Mouse (Mus musculus): ENCODE results near the gene Klhdc8a. TPM values are rescaled to one million over a fixed set of nuclear protein-coding genes. Genes with fewer than 3 reads are reported as not detected.
"Not testable (repeated sequence)": the region's sequence is repeated elsewhere in the genome, so short reads cannot be mapped to it uniquely, and the experiment has no call there.

Gene Klhdc8a
- polyA plus RNA-seq, 1 experiment from 2014 or later: 6.7 TPM

DNA sequence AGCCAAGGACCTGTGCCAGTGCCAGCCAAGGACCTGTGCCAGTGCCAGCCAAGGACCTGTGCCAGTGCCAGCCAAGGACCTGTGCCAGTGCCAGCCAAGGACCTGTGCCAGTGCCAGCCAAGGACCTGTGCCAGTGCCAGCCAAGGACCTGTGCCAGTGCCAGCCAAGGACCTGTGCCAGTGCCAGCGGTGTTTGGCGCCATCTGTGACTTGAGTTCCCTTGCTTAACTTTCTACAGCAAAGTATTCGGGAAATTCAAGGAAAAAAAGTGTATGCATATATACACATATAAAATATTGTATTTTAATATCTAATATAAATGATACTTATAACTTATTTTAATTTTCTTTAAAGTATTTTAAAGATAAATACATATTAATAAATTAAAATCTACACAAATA lies 51.2 kb downstream of the Klhdc8a start:
- not testable (repeated sequence) for H3K27me3 ChIP-seq
- WGBS: 96% methylated on average over 3 of the region's 3 CpGs

DNA sequence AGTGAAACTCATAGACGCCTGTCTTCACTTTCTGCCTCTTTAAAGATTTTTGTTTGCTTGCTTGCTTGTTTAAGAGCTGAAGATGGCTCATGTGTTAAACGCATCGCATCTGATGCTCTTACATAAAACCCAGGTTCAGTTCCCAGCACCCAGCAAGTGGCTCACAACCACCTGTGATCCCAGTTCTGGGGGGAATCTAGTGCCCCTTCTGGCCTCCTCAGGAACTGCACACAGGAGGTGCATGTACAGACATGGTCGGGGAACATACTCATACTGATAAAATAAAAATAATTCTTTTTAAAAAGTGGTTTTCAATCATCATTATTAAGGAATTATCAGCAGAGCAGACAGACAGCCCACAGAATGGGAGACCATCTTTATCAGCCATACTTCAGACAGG lies 52.6 kb downstream of the Klhdc8a start:
- Histone ChIP-seq H3K4me3 (replicated peaks) (no peak overlapping the region), H3K9ac (replicated peaks) (no peak overlapping the region), H3K27me3 (no peaks in the 10 kb centered on the region), H3K9me3 (peaks cover 6% of the 10 kb centered on the region; the same call in 1 of the 2 replicates), H3K4me2 (replicated peaks) (no peak overlapping the region), H3K27ac (no peak overlapping the region), H3K36me3 (no peaks in the 10 kb centered on the region), H3K4me1 (replicated peaks) (peaks cover 15% of the 10 kb centered on the region)
- WGBS: 97% methylated on average over 4 of the region's 4 CpGs
- no peak for ATAC-seq

More for the DNA sequence above, 51.2 kb downstream of the Klhdc8a start:
- H3K27ac ChIP-seq; H3K9ac ChIP-seq (replicated peaks); H3K4me1 ChIP-seq (replicated peaks); H3K4me3 ChIP-seq (replicated peaks); H3K4me2 ChIP-seq (replicated peaks); ATAC-seq; H3K9me3 ChIP-seq; H3K36me3 ChIP-seq: not testable (repeated sequence)

DNA sequence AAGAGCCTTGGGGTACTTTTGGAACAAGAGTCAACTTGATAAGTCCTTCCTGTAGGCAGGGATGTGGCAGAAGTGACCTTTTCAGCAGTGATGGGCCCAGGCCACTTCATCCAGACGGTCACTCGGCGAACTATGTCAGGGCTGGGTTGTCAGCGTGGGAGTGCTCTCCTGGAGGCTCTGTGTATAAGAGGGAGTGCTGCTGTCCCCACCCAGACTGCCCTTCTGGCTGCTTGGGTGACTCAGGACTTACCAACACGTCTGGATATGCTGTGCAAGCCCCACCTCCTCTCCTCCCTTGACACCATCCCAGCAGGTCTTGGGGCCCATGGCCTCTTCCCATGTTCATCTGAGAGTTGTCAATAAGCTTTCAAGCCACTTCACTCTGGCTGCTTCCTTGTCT lies 55.0 kb downstream of the Klhdc8a start:
- peaks cover 6% of the 10 kb centered on the region; the same call in 1 of the 2 replicates for H3K9me3 ChIP-seq
- H3K4me3 ChIP-seq (replicated peaks): no peak overlapping the region
- no peak overlapping the region for H3K4me2 ChIP-seq (replicated peaks)
- ATAC-seq: no peak
- no peak overlapping the region for H3K27ac ChIP-seq
- peaks cover 16% of the 10 kb centered on the region for H3K36me3 ChIP-seq
- H3K9ac ChIP-seq (replicated peaks): no peak overlapping the region
- H3K4me1 ChIP-seq (replicated peaks): peaks cover 20% of the 10 kb centered on the region
- H3K27me3 ChIP-seq: no peaks in the 10 kb centered on the region
- 75% methylated on average over 5 of the region's 5 CpGs for WGBS

DNA sequence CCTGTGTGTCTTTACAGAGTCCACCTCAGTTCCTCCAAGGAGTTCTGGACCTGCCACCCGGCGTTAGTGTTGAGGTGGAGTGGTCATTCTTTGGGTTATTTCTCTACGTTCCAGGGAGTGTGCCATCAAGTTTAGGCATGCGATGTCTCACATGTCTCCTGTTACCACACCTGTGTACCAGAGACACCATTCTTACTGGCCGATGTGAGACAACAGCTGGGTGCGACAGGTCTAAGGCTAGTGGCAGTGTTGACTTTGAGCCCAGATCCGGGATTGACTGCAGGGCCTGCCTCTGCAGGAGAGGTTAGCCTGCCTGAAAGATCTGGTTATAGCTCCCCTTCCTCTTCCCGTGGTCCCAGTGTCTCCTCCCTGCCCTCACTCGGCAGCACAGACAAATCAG lies 55.8 kb downstream of the Klhdc8a start:
- no peak overlapping the region for H3K4me3 ChIP-seq (replicated peaks)
- H3K36me3 ChIP-seq: peaks cover 24% of the 10 kb centered on the region
- no peak overlapping the region for H3K4me2 ChIP-seq (replicated peaks)
- H3K9me3 ChIP-seq: peaks cover 6% of the 10 kb centered on the region; the same call in 1 of the 2 replicates
- no peak overlapping the region for H3K9ac ChIP-seq (replicated peaks)
- no peak for ATAC-seq
- 78% methylated on average over 9 of the region's 9 CpGs for WGBS
- no peak overlapping the region for H3K27ac ChIP-seq
- H3K4me1 ChIP-seq (replicated peaks): peaks cover 20% of the 10 kb centered on the region
- no peaks in the 10 kb centered on the region for H3K27me3 ChIP-seq

DNA sequence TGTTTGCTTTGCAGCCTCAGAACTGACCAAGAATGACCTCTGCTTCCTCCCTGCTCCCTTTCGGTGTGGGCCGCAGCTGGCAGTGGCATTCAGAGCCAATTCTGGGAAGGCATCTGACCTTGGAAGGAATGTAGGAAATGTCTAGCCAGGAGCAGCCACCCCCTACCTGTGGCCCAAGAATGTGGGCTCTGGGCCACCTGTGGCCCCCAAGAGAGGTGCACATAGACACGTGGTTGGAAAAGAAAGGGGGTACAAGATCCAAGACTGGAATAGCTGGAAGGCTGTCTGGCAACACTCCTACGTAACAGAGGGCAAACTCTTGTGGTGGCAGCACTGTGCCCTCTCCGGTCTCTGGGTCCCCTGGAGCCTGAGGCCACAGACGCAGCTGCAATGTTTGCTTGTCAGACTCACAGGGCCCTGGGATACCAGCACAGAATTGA lies 56.8 kb downstream of the Klhdc8a start:
- 50% methylated on average over 6 of the region's 6 CpGs for WGBS

DNA sequence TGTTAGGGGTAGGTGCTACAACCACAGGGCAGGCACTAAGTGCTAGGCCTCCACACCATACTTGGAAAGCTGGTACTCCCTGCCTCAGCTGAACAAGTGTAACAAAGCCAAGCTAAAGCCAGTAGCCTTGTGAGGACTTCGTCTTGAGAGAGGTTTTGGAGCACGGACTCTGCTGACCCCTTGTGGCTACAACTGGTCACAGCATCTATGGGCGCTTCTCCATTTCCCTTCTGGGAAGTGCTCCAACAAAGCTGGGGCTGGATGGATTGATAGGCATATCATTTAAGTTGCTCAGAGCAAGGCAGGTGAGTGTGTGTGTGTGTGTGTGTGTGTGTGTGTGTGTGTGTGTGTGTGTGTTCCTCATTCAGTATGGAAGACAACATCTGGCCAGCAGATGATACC lies 57.4 kb downstream of the Klhdc8a start:
- peak; percentile 81 for ATAC-seq
- Histone ChIP-seq H3K4me3 (replicated peaks) (no peak overlapping the region), H3K27ac (peak overlapping the region; percentile 74), H3K4me1 (replicated peaks) (peaks cover 20% of the 10 kb centered on the region), H3K4me2 (replicated peaks) (no peak overlapping the region), H3K9me3 (no peaks in the 10 kb centered on the region), H3K36me3 (peaks cover 40% of the 10 kb centered on the region), H3K27me3 (no peaks in the 10 kb centered on the region), H3K9ac (replicated peaks) (peak overlapping the region; percentile 11; the same call in 1 of the 2 replicates)
- 0% methylated on average over 3 of the region's 3 CpGs for WGBS

More for the DNA sequence above, 56.8 kb downstream of the Klhdc8a start:
- peaks cover 6% of the 10 kb centered on the region; the same call in 1 of the 2 replicates for H3K9me3 ChIP-seq
- H3K36me3 ChIP-seq: peaks cover 33% of the 10 kb centered on the region
- no peak overlapping the region for H3K4me3 ChIP-seq (replicated peaks)
- H3K9ac ChIP-seq (replicated peaks): peak overlapping the region; percentile 11
- peak overlapping the region; percentile 74 for H3K27ac ChIP-seq
- peaks cover 20% of the 10 kb centered on the region for H3K4me1 ChIP-seq (replicated peaks)
- no peak overlapping the region for H3K4me2 ChIP-seq (replicated peaks)
- peak; percentile 29; the same call in 1 of the 2 replicates for ATAC-seq
- no peaks in the 10 kb centered on the region for H3K27me3 ChIP-seq

DNA sequence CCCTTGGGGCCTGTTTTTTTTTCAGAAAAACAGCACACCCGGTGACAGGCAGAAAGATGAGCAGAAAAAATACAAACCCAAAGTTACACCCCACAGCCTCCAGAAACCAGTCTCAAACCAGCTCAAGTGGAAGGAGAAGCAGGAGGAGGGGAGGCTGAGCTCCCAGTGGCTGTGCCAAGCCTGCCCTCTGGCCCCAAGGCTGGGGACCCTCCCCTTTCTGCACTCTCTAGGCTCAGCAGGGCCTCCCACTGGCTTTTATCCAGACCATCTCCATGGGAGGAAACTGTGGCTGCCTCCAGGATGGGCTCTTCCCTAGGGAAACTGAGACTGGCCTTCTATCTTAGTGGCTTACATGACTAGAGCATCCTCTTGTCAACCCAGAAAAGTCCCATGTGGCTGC lies 58.4 kb downstream of the Klhdc8a start:
- no peak overlapping the region for H3K9ac ChIP-seq (replicated peaks)
- peaks cover 50% of the 10 kb centered on the region for H3K36me3 ChIP-seq
- 0 out of 2 replicates have a peak overlapping the region, but pooled peaks have one; percentile 46 for H3K27ac ChIP-seq
- no peak for ATAC-seq
- H3K4me2 ChIP-seq (replicated peaks): no peak overlapping the region
- WGBS: 46% methylated on average over 1 of the region's 1 CpGs
- H3K9me3 ChIP-seq: no peaks in the 10 kb centered on the region
- no peaks in the 10 kb centered on the region for H3K27me3 ChIP-seq
- no peak overlapping the region for H3K4me3 ChIP-seq (replicated peaks)
- peaks cover 20% of the 10 kb centered on the region for H3K4me1 ChIP-seq (replicated peaks)

Other genes starting within 250 kb of the Klhdc8a start
- 7.3 and 8.0 TPM in 2 replicates for gene Mfsd4a, start 230.6 kb upstream of the Klhdc8a start, polyA plus RNA-seq (2015; fragmentation: Nextera tagmentation; extraction: Ambion mirVana)
- gene Cdk18, start 158.9 kb upstream of the Klhdc8a start, polyA plus RNA-seq (2015; fragmentation: Nextera tagmentation; extraction: Ambion mirVana): 0.32 and 0.41 TPM in 2 replicates
- 19.5 and 22.5 TPM in 2 replicates for gene Lemd1, start 107.2 kb upstream of the Klhdc8a start, polyA plus RNA-seq (2015; fragmentation: Nextera tagmentation; extraction: Ambion mirVana)
- 5.6 and 6.1 TPM in 2 replicates for gene AC124108.1, start 107.2 kb upstream of the Klhdc8a start, polyA plus RNA-seq (2015; fragmentation: Nextera tagmentation; extraction: Ambion mirVana)
- gene Gm10188, start 68.9 kb upstream of the Klhdc8a start, polyA plus RNA-seq (2015; fragmentation: Nextera tagmentation; extraction: Ambion mirVana): 0.58 and 1.1 TPM in 2 replicates
- gene Nuak2, start 17.5 kb downstream of the Klhdc8a start, polyA plus RNA-seq (2015; fragmentation: Nextera tagmentation; extraction: Ambion mirVana): 53.5 and 56.3 TPM in 2 replicates
- gene Tmcc2, start 92.7 kb downstream of the Klhdc8a start, polyA plus RNA-seq (2015; fragmentation: Nextera tagmentation; extraction: Ambion mirVana): 21.0 and 26.1 TPM in 2 replicates
- gene Dstyk, start 118.9 kb downstream of the Klhdc8a start, polyA plus RNA-seq (2015; fragmentation: Nextera tagmentation; extraction: Ambion mirVana): 10.9 and 12.9 TPM in 2 replicates
- gene Rbbp5, start 178.7 kb downstream of the Klhdc8a start, polyA plus RNA-seq (2015; fragmentation: Nextera tagmentation; extraction: Ambion mirVana): 52.9 and 55.1 TPM in 2 replicates
- 1.3 TPM in 2 replicates for gene Tmem81, start 207.6 kb downstream of the Klhdc8a start, polyA plus RNA-seq (2015; fragmentation: Nextera tagmentation; extraction: Ambion mirVana)
- 63.2 and 90.2 TPM in 2 replicates for gene Cntn2, start 244.6 kb downstream of the Klhdc8a start, polyA plus RNA-seq (2015; fragmentation: Nextera tagmentation; extraction: Ambion mirVana)